Mouse (Mus musculus): ENCODE data around the gene Gm5458.
"Not testable (repeated sequence)": the region's sequence is repeated elsewhere in the genome, so short reads cannot be mapped to it uniquely, and the experiment has no call there.

Gene Gm5458

DNA sequence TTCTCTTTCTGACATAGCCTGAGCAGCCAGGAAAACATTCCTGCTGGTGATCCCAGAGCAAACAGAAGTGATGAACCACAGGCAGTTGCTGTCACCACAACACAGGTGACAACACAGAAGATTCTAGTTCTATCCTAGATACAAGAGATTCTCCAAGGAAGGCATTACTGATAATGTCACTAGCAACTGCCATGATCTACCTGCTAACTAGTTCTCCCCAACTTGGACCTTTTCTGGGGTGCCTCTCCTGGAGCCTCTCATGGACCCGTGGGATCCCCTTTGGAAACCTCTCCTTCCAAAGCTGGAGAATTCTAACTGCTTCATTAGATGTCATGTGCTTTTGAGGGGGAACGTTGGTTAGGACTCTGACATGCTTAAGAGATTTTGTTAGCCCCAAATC is at the start of gene Gm5458:
Gm5458 (minus strand) TSS at position 101 of the 400 bp plus-strand sequence.
- in situ Hi-C loops (cut with MboI) = not testable (repeated sequence)

- in situ Hi-C loops (cut with MboI) = no loop called here
These were observed 43.9 kb upstream of the Gm5458 start for GRCm38 (mm10) chr14:19646232-19646631.

GRCm38 (mm10) chr14:19584804-19585667 is 17.3 kb downstream of the Gm5458 start, which contains the start of gene Gm2237:
Gene Gm2237, minus strand, starts transcription at chr14:19585135.
- in situ Hi-C loops (cut with MboI) = not testable (repeated sequence)

DNA sequence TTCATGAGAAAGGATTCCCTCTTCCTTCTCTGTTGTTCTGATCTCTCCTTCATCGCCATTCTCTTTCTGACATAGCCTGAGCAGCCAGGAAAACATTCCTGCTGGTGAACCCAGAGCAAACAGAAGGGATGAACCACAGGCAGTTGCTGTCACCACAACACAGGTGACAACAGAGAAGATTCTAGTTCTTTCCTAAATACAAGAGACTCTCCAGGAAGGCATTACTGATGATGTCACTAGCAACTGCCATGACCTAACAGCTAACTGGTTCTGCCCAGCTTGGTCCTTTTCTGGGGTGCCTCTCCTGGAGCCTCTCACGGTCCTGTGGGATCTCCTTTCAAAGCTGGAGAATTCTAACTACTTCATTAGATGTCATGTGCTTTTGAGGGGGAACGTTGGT is 52.5 kb downstream of the Gm5458 start, which contains the start of gene Gm2244:
Gm2244 (minus strand) TSS at position 101 of the 400 bp plus-strand sequence.
- in situ Hi-C loops (cut with MboI) = not testable (repeated sequence)

Data from mature B cell (primary cell).